Mouse (Mus musculus): ENCODE results near the gene Ccdc61. TPM values are rescaled to one million over a fixed set of nuclear protein-coding genes. Genes with fewer than 3 reads are reported as not detected.
A peak's percentile ranks its signal among the peaks of the same experiment; 100 is the strongest.

The Ccdc61 gene
- 34.7 and 38.7 TPM in 2 replicates for polyA plus RNA-seq (2016; fragmentation: Nextera tagmentation; extraction: Ambion mirVana)

GRCm38 (mm10) chr7:18910241-18910831 lies at the start of gene Ccdc61:
Gene Ccdc61 (minus strand): TSS chr7:18910415.
- no peaks in the 10 kb centered on the region for H3K27me3 ChIP-seq
- H3K36me3 ChIP-seq: no peaks in the 10 kb centered on the region
- H3K4me3 ChIP-seq: peak within 1 kb of the TSS; percentile 82
- peak within 1 kb of the TSS; percentile 74 for H3K4me2 ChIP-seq (replicated peaks)
- 0 out of 2 replicates have a peak within 1 kb of the TSS, but pooled peaks have one; percentile 3 for H3K27ac ChIP-seq (replicated peaks)
- H3K9me3 ChIP-seq: no peaks in the 10 kb centered on the region
- H3K4me1 ChIP-seq: peaks cover 22% of the 10 kb centered on the region
- H3K9ac ChIP-seq (replicated peaks): peak within 1 kb of the TSS; percentile 62
- ATAC-seq (ENCODE audit: low FRiP score, low read depth): peak; percentile 99
- WGBS: under 1% methylated on average over 33 of the region's 33 CpGs

DNA sequence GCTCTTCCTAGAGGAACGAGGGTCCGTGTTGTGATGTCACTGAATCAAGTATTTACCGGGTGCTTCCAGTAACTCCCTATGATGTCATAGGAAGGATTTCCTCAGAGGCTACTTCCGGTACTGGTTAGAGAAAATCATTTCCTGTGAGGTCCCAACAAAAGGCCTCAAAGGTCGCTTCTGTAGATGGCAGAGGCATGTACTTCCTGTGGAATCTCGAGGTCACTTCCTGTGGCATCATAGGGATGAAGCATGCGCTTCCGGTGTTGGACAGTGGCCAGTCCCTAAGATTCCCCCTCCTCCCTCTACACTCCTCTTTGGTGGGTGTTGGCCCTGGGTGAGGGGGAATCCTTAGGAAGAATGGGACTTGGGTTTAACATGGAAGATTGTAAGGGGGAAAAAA lies 49.2 kb upstream of the Ccdc61 start:
- no peak overlapping the region for H3K9ac ChIP-seq (replicated peaks)
- no peak overlapping the region for H3K4me3 ChIP-seq
- peaks cover 27% of the 10 kb centered on the region for H3K36me3 ChIP-seq
- H3K4me2 ChIP-seq (replicated peaks): no peak overlapping the region
- no peak for ATAC-seq (ENCODE audit: low FRiP score, low read depth)
- H3K4me1 ChIP-seq: peaks cover 79% of the 10 kb centered on the region
- H3K9me3 ChIP-seq: no peaks in the 10 kb centered on the region
- WGBS: 75% methylated on average over 8 of the region's 8 CpGs
- H3K27ac ChIP-seq (replicated peaks): no peak overlapping the region
- H3K27me3 ChIP-seq: peaks cover 48% of the 10 kb centered on the region

GRCm38 (mm10) chr7:18958384-18958766 lies 48.2 kb upstream of the Ccdc61 start:
- Histone ChIP-seq H3K4me1 (peaks cover 69% of the 10 kb centered on the region), H3K27me3 (peaks cover 38% of the 10 kb centered on the region), H3K4me3 (peak overlapping the region; percentile 41), H3K4me2 (replicated peaks) (peak overlapping the region; percentile 75), H3K36me3 (peaks cover 36% of the 10 kb centered on the region), H3K9ac (replicated peaks) (peak overlapping the region; percentile 67), H3K9me3 (no peaks in the 10 kb centered on the region), H3K27ac (replicated peaks) (peak overlapping the region; percentile 79)
- ATAC-seq (ENCODE audit: low FRiP score, low read depth): peak; percentile 8; the same call in 1 of the 2 replicates
- 3% methylated on average over 21 of the region's 21 CpGs for WGBS

GRCm38 (mm10) chr7:18957569-18958383 lies 47.6 kb upstream of the Ccdc61 start:
- Histone ChIP-seq H3K9me3 (no peaks in the 10 kb centered on the region), H3K4me3 (peak overlapping the region; percentile 41), H3K4me2 (replicated peaks) (peak overlapping the region; percentile 75), H3K27ac (replicated peaks) (peak overlapping the region; percentile 79), H3K4me1 (peaks cover 63% of the 10 kb centered on the region), H3K36me3 (peaks cover 41% of the 10 kb centered on the region), H3K9ac (replicated peaks) (peak overlapping the region; percentile 67), H3K27me3 (peaks cover 32% of the 10 kb centered on the region)
- ATAC-seq (ENCODE audit: low FRiP score, low read depth): peak; percentile 48
- WGBS: 1% methylated on average over 105 of the region's 107 CpGs

- Histone ChIP-seq H3K27me3 (peaks cover 8% of the 10 kb centered on the region; the same call in 1 of the 2 replicates), H3K9ac (replicated peaks) (0 out of 2 replicates have a peak overlapping the region, but pooled peaks have one; percentile 2), H3K27ac (replicated peaks) (peak overlapping the region; percentile 97), H3K36me3 (peaks cover 56% of the 10 kb centered on the region), H3K4me2 (replicated peaks) (peak overlapping the region; percentile 49), H3K4me3 (peak overlapping the region; percentile 3; the same call in 1 of the 2 replicates), H3K9me3 (no peaks in the 10 kb centered on the region), H3K4me1 (peaks cover 50% of the 10 kb centered on the region)
- no peak for ATAC-seq (ENCODE audit: low FRiP score, low read depth)
- WGBS: 22% methylated on average over 15 of the region's 15 CpGs
Measured at GRCm38 (mm10) chr7:18951397-18951796, 41.2 kb upstream of the Ccdc61 start.

DNA sequence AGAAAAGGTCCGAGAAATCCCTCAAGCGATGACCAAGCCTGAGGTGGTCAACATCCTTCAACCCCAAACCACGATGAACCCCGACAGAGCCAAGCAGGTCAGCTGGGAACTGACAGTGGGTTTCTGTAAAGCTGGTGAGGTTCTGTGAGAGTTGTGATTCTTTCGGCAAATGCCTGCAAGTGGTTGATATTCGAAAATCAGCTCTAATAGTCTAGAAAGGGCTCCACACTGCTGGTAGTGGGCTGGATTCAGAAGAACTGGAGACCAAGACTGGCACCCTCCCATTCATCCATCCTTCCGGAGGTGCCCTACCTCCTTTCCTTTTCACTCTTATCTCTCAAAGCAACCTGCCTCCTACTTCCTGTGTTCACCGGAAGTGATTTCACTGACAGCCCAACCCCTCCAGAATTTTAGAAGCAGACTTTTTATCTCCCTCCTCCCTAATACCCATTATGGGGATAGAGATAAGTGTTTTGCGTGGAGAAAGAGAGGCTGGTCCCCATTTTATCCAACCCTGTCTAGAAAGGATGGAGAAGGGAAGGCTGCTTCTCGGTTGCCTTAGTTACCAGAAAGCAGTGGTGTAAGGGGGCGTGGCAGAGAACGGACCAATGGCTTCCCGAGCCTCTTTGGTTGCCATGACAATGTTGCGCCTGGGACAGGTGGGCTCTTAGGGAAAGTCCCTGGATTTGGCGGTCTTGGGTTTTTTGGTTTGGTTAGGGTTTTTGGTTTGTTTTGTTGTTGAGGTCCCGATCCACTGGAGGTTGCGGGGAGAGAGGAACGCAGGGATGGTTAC lies 40.5 kb upstream of the Ccdc61 start:
- peaks cover 53% of the 10 kb centered on the region for H3K36me3 ChIP-seq
- H3K27me3 ChIP-seq: 0 out of 2 replicates have a peak, but pooled peaks cover 5% of the 10 kb centered on the region
- H3K9me3 ChIP-seq: no peaks in the 10 kb centered on the region
- H3K9ac ChIP-seq (replicated peaks): peak overlapping the region; percentile 29; the same call in 1 of the 2 replicates
- H3K4me3 ChIP-seq: peak overlapping the region; percentile 3
- WGBS: 16% methylated on average over 18 of the region's 18 CpGs
- peak overlapping the region; percentile 97 for H3K27ac ChIP-seq (replicated peaks)
- peak overlapping the region; percentile 49 for H3K4me2 ChIP-seq (replicated peaks)
- 0 out of 2 replicates have a peak, but pooled peaks have one; percentile 11 for ATAC-seq (ENCODE audit: low FRiP score, low read depth)
- peaks cover 47% of the 10 kb centered on the region for H3K4me1 ChIP-seq

GRCm38 (mm10) chr7:18949781-18950522 lies 39.7 kb upstream of the Ccdc61 start:
- Histone ChIP-seq H3K4me3 (peak overlapping the region; percentile 3), H3K9me3 (no peaks in the 10 kb centered on the region), H3K27ac (replicated peaks) (peak overlapping the region; percentile 97), H3K36me3 (peaks cover 55% of the 10 kb centered on the region), H3K27me3 (no peaks in the 10 kb centered on the region), H3K9ac (replicated peaks) (peak overlapping the region; percentile 29; the same call in 1 of the 2 replicates), H3K4me1 (peaks cover 47% of the 10 kb centered on the region), H3K4me2 (replicated peaks) (peak overlapping the region; percentile 49)
- ATAC-seq (ENCODE audit: low FRiP score, low read depth): peak; percentile 96
- WGBS: 12% methylated on average over 12 of the region's 12 CpGs

DNA sequence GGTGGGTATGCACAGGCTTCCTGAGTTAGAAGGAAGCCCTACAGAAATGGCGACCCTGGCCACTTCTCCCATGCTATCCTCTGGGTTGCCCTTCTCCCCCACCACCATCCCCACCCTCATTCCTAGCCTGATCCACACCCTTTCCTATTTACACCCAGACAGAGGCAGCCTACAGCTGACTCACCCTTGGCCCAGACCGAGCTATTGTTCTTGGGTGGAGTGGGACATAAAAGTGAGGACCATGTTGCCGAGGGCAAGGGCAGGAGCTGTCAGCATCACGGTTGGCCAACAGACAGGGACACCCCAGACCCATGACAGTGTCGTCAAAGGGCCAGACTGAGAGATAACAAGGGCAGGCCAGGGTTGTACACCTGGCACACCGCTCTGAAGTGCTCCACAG lies 37.9 kb upstream of the Ccdc61 start:
- no peaks in the 10 kb centered on the region for H3K27me3 ChIP-seq
- no peak overlapping the region for H3K4me3 ChIP-seq
- peaks cover 64% of the 10 kb centered on the region for H3K4me1 ChIP-seq

GRCm38 (mm10) chr7:18942815-18943214 lies 32.6 kb upstream of the Ccdc61 start:
- H3K4me1 ChIP-seq: peaks cover 52% of the 10 kb centered on the region
- H3K36me3 ChIP-seq: peaks cover 34% of the 10 kb centered on the region
- WGBS: 41% methylated on average over 9 of the region's 9 CpGs
- no peaks in the 10 kb centered on the region for H3K27me3 ChIP-seq
- ATAC-seq (ENCODE audit: low FRiP score, low read depth): peak; percentile 57
- peak overlapping the region; percentile 47 for H3K4me2 ChIP-seq (replicated peaks)
- H3K9me3 ChIP-seq: no peaks in the 10 kb centered on the region
- 0 out of 2 replicates have a peak overlapping the region, but pooled peaks have one; percentile 16 for H3K9ac ChIP-seq (replicated peaks)
- H3K27ac ChIP-seq (replicated peaks): peak overlapping the region; percentile 93
- no peak overlapping the region for H3K4me3 ChIP-seq

More for the DNA sequence above, 37.9 kb upstream of the Ccdc61 start:
- no peak for ATAC-seq (ENCODE audit: low FRiP score, low read depth)
- no peaks in the 10 kb centered on the region for H3K9me3 ChIP-seq
- H3K4me2 ChIP-seq (replicated peaks): no peak overlapping the region
- 46% methylated on average over 6 of the region's 6 CpGs for WGBS
- peak overlapping the region; percentile 28; the same call in 1 of the 2 replicates for H3K9ac ChIP-seq (replicated peaks)
- peaks cover 50% of the 10 kb centered on the region for H3K36me3 ChIP-seq
- peak overlapping the region; percentile 97 for H3K27ac ChIP-seq (replicated peaks)

DNA sequence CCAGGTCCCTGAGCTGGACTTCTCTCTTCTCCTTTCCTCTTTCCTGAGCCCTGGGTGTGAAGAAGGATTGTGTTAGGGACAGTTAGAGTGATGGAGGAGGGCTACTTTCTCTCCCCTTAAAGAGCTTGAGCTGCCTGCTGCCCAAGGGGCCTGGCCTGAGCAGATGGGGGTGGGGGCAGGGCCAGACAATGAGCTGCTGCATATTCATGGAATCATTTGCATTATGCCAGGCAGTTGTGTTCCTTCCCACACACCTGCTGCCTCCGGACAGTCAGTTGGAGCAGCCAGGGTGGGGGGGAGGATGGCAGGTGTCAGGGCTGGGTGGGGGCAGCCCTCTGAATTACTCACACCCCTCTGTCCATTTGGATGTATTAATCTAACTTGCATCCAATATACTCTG lies 32.2 kb upstream of the Ccdc61 start:
- H3K4me1 ChIP-seq: peaks cover 47% of the 10 kb centered on the region
- H3K4me3 ChIP-seq: peak overlapping the region; percentile 21

GRCm38 (mm10) chr7:18927759-18928158 lies 17.5 kb upstream of the Ccdc61 start:
- no peaks in the 10 kb centered on the region for H3K27me3 ChIP-seq
- peak overlapping the region; percentile 100 for H3K9ac ChIP-seq (replicated peaks)
- H3K9me3 ChIP-seq: no peaks in the 10 kb centered on the region
- H3K4me3 ChIP-seq: peak overlapping the region; percentile 99
- 57% methylated on average over 3 of the region's 3 CpGs for WGBS
- peaks cover 68% of the 10 kb centered on the region for H3K4me1 ChIP-seq
- peak overlapping the region; percentile 86 for H3K4me2 ChIP-seq (replicated peaks)
- 0 out of 2 replicates have a peak overlapping the region, but pooled peaks have one; percentile 97 for H3K27ac ChIP-seq (replicated peaks)
- ATAC-seq (ENCODE audit: low FRiP score, low read depth): no peak
- H3K36me3 ChIP-seq: peaks cover 3% of the 10 kb centered on the region; the same call in 1 of the 2 replicates

More for the DNA sequence above, 32.2 kb upstream of the Ccdc61 start:
- Histone ChIP-seq H3K9me3 (no peaks in the 10 kb centered on the region), H3K27me3 (no peaks in the 10 kb centered on the region), H3K9ac (replicated peaks) (peak overlapping the region; percentile 46; the same call in 1 of the 2 replicates), H3K36me3 (peaks cover 30% of the 10 kb centered on the region), H3K4me2 (replicated peaks) (peak overlapping the region; percentile 47), H3K27ac (replicated peaks) (peak overlapping the region; percentile 93)
- WGBS: 18% methylated on average over 1 of the region's 1 CpGs
- peak; percentile 92 for ATAC-seq (ENCODE audit: low FRiP score, low read depth)
